Mouse (Mus musculus) liver, embryonic 14.5 days (tissue): ENCODE results near the gene E2f2.

Experiments used
- CTCF ChIP-seq: IDR thresholded peaks from 2 replicates; pipeline ENCODE4 v1.5.1; 2016; ENCODE audit warnings: antibody characterized with exemption, low read depth, control low read depth
- EP300 ChIP-seq: IDR thresholded peaks from 2 replicates; pipeline ENCODE4 v1.6.1; 2016; ENCODE audit warnings: antibody characterized with exemption, low read depth

- no peak for TF ChIP-seq CTCF
- no peak for TF ChIP-seq EP300
Measured at GRCm38 (mm10) chr4:136134978-136135873, 37.0 kb upstream of the E2f2 start.
